In the genomic region with DNA sequence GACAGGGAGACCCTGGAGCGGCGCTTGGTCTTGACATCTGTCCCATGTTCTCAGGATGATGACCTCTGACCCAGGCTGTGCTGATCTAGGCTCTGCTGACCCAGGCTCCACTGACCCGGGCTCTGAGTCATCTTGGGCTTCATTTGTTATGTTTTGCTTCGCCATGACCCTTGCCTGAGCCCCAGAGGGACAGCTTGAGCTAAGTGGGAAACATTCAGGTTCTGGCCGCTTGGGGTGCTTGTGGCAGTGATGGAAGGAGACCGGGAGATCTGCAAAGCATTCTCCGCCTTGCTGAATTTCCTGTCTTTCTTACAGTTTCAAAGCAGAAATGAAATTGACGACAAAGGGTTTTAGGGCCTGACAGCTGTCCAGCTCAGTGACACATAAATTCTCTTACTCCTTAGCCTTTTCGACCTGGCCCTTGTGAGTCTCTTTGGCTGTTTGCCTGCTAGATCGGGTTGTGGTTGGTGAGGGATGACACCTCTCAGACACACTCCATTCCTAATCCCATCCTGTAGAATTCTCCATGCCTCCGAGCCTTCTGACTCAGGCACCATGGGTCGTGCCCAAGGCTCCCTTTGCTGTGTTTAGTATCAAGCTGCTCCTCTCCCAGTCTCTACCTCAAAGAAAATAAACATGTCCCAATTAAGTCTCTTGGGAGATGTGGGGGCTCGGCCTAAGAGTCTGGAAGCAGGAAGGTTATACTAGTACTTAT, we compare ENCODE assay signal across 11 mouse cellular contexts. TPM values are rescaled to one million over a fixed set of nuclear protein-coding genes. Genes with fewer than 3 reads are reported as not detected.
DNase-seq lines count a peak whose midpoint lies in the region; ATAC-seq and TF ChIP-seq lines count a peak whose summit lies in the region.
"Had no signal": no experiment of that assay in that cellular context is flagged by ENCODE, and none has a peak within 500 bp of the region (broad histone marks: within the 10 kb centered on the region; RNA-seq: fewer than 3 reads in every experiment).

No protein-coding gene starts in this region.

- H3K4me3 ChIP-seq in heart, postnatal 0 days (ENCODE audit: low read depth, low read length), result no peak overlapping the region
- no peak overlapping the region for H3K4me3 ChIP-seq in liver, postnatal 0 days (ENCODE audit: low read depth, low read length)
- no peak overlapping the region for H3K4me3 ChIP-seq in liver, embryonic 12.5 days
- H3K4me3 ChIP-seq: embryonic facial prominence, embryonic 12.5 days; megakaryocyte, embryonic 14.5 days had no signal

- no peak for TF ChIP-seq EP300 in heart, postnatal 0 days (IDR thresholded peaks at IDR 0.05; ENCODE audit: low read depth)
- TF ChIP-seq EP300 in liver, postnatal 0 days (IDR thresholded peaks at IDR 0.05; ENCODE audit: low read depth), result no peak

- ATAC-seq in heart, postnatal 0 days (ENCODE audit: insufficient read depth, low read depth), result no peak
- no peak for ATAC-seq in liver, postnatal 0 days
- ATAC-seq in liver, embryonic 12.5 days, result no peak

- H3K27ac ChIP-seq in heart, postnatal 0 days (ENCODE audit: low read depth), result peak overlapping the region; percentile 77
- H3K27ac ChIP-seq in liver, postnatal 0 days (ENCODE audit: low read depth), result no peak overlapping the region
- no peak overlapping the region for H3K27ac ChIP-seq in liver, embryonic 12.5 days
- H3K27ac ChIP-seq: embryonic facial prominence, embryonic 12.5 days had no signal

- H3K9me3 ChIP-seq in heart, postnatal 0 days (replicated peaks; ENCODE audit: control insufficient read depth, low read length), result no peaks in the 10 kb centered on the region
- no peaks in the 10 kb centered on the region for H3K9me3 ChIP-seq in liver, postnatal 0 days (ENCODE audit: low read length)
- no peaks in the 10 kb centered on the region for H3K9me3 ChIP-seq in liver, embryonic 12.5 days (replicated peaks)
- H3K9me3 ChIP-seq: embryonic facial prominence, embryonic 12.5 days; megakaryocyte, embryonic 14.5 days had no signal

- no peak overlapping the region for H3K4me2 ChIP-seq in heart, postnatal 0 days (ENCODE audit: low read depth, low read length)
- H3K4me2 ChIP-seq in liver, postnatal 0 days (ENCODE audit: low read depth, low read length), result no peak overlapping the region
- H3K4me2 ChIP-seq in liver, embryonic 12.5 days, result no peak overlapping the region
- H3K4me2 ChIP-seq: embryonic facial prominence, embryonic 12.5 days had no signal

- 0 out of 2 replicates have a peak, but pooled peaks cover 12% of the 10 kb centered on the region for H3K27me3 ChIP-seq in heart, postnatal 0 days (ENCODE audit: control insufficient read depth, insufficient read depth, low read length)
- peaks cover 5% of the 10 kb centered on the region; the same call in 1 of the 2 replicates for H3K27me3 ChIP-seq in liver, postnatal 0 days (ENCODE audit: insufficient read depth, low read length)
- peaks cover 56% of the 10 kb centered on the region for H3K27me3 ChIP-seq in liver, embryonic 12.5 days (replicated peaks)
- H3K27me3 ChIP-seq: embryonic facial prominence, embryonic 12.5 days had no signal

- H3K36me3 ChIP-seq in heart, postnatal 0 days (replicated peaks; ENCODE audit: control insufficient read depth, insufficient read depth, low read length), result no peaks in the 10 kb centered on the region
- no peaks in the 10 kb centered on the region for H3K36me3 ChIP-seq in liver, postnatal 0 days (replicated peaks; ENCODE audit: insufficient read depth, low read length)
- no peaks in the 10 kb centered on the region for H3K36me3 ChIP-seq in liver, embryonic 12.5 days
- H3K36me3 ChIP-seq: embryonic facial prominence, embryonic 12.5 days had no signal

- WGBS in heart, postnatal 0 days, result 48% methylated on average over 13 of the region's 13 CpGs
- WGBS in liver, postnatal 0 days (ENCODE audit: insufficient replicate concordance), result 48% methylated on average over 13 of the region's 13 CpGs
- 49% methylated on average over 13 of the region's 13 CpGs for WGBS in liver, embryonic 12.5 days (ENCODE audit: insufficient replicate concordance)

- no peak overlapping the region for H3K9ac ChIP-seq in heart, postnatal 0 days (replicated peaks; ENCODE audit: low read depth, low read length)
- H3K9ac ChIP-seq in liver, postnatal 0 days (replicated peaks), result no peak overlapping the region
- H3K9ac ChIP-seq in liver, embryonic 12.5 days, result no peak overlapping the region
- H3K9ac ChIP-seq: embryonic facial prominence, embryonic 12.5 days had no signal

- no peak for TF ChIP-seq CTCF in heart, postnatal 0 days (IDR thresholded peaks at IDR 0.05; ENCODE audit: low read depth)
- peak; percentile 21 for TF ChIP-seq CTCF in liver, postnatal 0 days (IDR thresholded peaks at IDR 0.05; ENCODE audit: low read depth)

- intact Hi-C loops in heart, postnatal 14 days (cut with DNase I), result no loop called here

- peaks cover 27% of the 10 kb centered on the region for H3K4me1 ChIP-seq in heart, postnatal 0 days (ENCODE audit: control insufficient read depth, insufficient read depth)
- H3K4me1 ChIP-seq in liver, postnatal 0 days (ENCODE audit: insufficient read depth), result peaks cover 8% of the 10 kb centered on the region; the same call in 1 of the 2 replicates
- H3K4me1 ChIP-seq in liver, embryonic 12.5 days, result peaks cover 25% of the 10 kb centered on the region

- DNase-seq in embryo, embryonic 10 days (ENCODE audit: low spot score), result peak; percentile 14
- DNase-seq in embryo, embryonic 10.5 days (ENCODE audit: low spot score), result no peak
- no peak for DNase-seq in heart, postnatal 0 days (ENCODE audit: low spot score)
- DNase-seq in heart, postnatal 14 days, result no peak
- no peak for DNase-seq in liver, postnatal 0 days
- peak; percentile 50 for DNase-seq in NIH3T3 (ENCODE audit: low read depth)
- no peak for DNase-seq in cerebellum, adult 9-11 months
- DNase-seq: heart, postnatal 4 days had no signal

RNA-seq across cellular contexts. Expression of a gene that starts 3.2 kb away (rescaled TPM):
- 5.8 and 12.6 TPM in 2 replicates for total RNA-seq in heart, postnatal 0 days (2014; rRNA removed; ENCODE audit: low replicate concordance)
- 7.8 and 8.3 TPM in 2 replicates for polyA plus RNA-seq in heart, postnatal 0 days (2015; fragmentation: Nextera tagmentation; extraction: Ambion mirVana)
- 10 to 100 TPM; 33.7 to 39.7 TPM for total RNA-seq in heart, postnatal 14 days (2021)
- polyA plus RNA-seq in liver, postnatal 0 days (2015; fragmentation: Nextera tagmentation; extraction: Ambion mirVana), result 5.8 and 5.9 TPM in 2 replicates
- 1.8 and 2.2 TPM in 2 replicates for polyA plus RNA-seq in liver, embryonic 12.5 days (2016; fragmentation: Nextera tagmentation; extraction: Ambion mirVana)

RNA-seq across cellular contexts. Expression of a gene that starts 5.9 kb away (rescaled TPM):
- 28.3 and 35.5 TPM in 2 replicates for total RNA-seq in heart, postnatal 0 days (2014; rRNA removed; ENCODE audit: low replicate concordance)
- 10.4 and 12.6 TPM in 2 replicates for polyA plus RNA-seq in heart, postnatal 0 days (2015; fragmentation: Nextera tagmentation; extraction: Ambion mirVana)
- 10 to 100 TPM; 17.9 to 20.9 TPM for total RNA-seq in heart, postnatal 14 days (2021)
- 7.5 and 7.8 TPM in 2 replicates for polyA plus RNA-seq in liver, postnatal 0 days (2015; fragmentation: Nextera tagmentation; extraction: Ambion mirVana)
- 14.5 and 14.9 TPM in 2 replicates for polyA plus RNA-seq in liver, embryonic 12.5 days (2016; fragmentation: Nextera tagmentation; extraction: Ambion mirVana)

RNA-seq across cellular contexts. Expression of a gene that starts 22.9 kb away (rescaled TPM):
- total RNA-seq in heart, postnatal 0 days (2014; rRNA removed; ENCODE audit: low replicate concordance), result 77.9 and 83.1 TPM in 2 replicates
- 27.6 and 28.6 TPM in 2 replicates for polyA plus RNA-seq in heart, postnatal 0 days (2015; fragmentation: Nextera tagmentation; extraction: Ambion mirVana)
- total RNA-seq in heart, postnatal 14 days (2021), result 10 to 100 TPM; 21.2 to 24.1 TPM
- 68.3 and 74.1 TPM in 2 replicates for polyA plus RNA-seq in liver, postnatal 0 days (2015; fragmentation: Nextera tagmentation; extraction: Ambion mirVana)
- 22.7 TPM in 2 replicates for polyA plus RNA-seq in liver, embryonic 12.5 days (2016; fragmentation: Nextera tagmentation; extraction: Ambion mirVana)

RNA-seq across cellular contexts. Expression of a gene that starts 51.9 kb away (rescaled TPM):
- total RNA-seq in heart, postnatal 0 days (2014; rRNA removed; ENCODE audit: low replicate concordance), result 9.1 and 12.0 TPM in 2 replicates
- polyA plus RNA-seq in heart, postnatal 0 days (2015; fragmentation: Nextera tagmentation; extraction: Ambion mirVana), result 3.0 and 3.6 TPM in 2 replicates
- total RNA-seq in heart, postnatal 14 days (2021), result 1 to 10 TPM; 5.2 to 8.4 TPM
- polyA plus RNA-seq in liver, postnatal 0 days (2015; fragmentation: Nextera tagmentation; extraction: Ambion mirVana), result 4.9 and 5.6 TPM in 2 replicates
- 11.7 and 12.6 TPM in 2 replicates for polyA plus RNA-seq in liver, embryonic 12.5 days (2016; fragmentation: Nextera tagmentation; extraction: Ambion mirVana)

Comparison
In these comparisons a context has a peak if more than half of its experiments do, and no peak if none do; other contexts are left out.
1. DNase-seq: peak in embryo, embryonic 10 days (single experiment) and NIH3T3 (single experiment); none in embryo, embryonic 10.5 days (single experiment), heart, postnatal 0 days (single experiment), heart, postnatal 14 days (0 of 2), liver, postnatal 0 days (single experiment) and cerebellum, adult 9-11 months (single experiment).